Mouse (Mus musculus): Measurements from ENCODE around the gene Klhl32. TPM values are rescaled to one million over a fixed set of nuclear protein-coding genes. Genes with fewer than 3 reads are reported as not detected.
A peak's percentile ranks its signal among the peaks of the same experiment; 100 is the strongest.
"Not testable (repeated sequence)": the region's sequence is repeated elsewhere in the genome, so short reads cannot be mapped to it uniquely, and the experiment has no call there.

Klhl32 gene
- polyA plus RNA-seq, 1 experiment from 2014 or later, result 23.5 TPM

DNA sequence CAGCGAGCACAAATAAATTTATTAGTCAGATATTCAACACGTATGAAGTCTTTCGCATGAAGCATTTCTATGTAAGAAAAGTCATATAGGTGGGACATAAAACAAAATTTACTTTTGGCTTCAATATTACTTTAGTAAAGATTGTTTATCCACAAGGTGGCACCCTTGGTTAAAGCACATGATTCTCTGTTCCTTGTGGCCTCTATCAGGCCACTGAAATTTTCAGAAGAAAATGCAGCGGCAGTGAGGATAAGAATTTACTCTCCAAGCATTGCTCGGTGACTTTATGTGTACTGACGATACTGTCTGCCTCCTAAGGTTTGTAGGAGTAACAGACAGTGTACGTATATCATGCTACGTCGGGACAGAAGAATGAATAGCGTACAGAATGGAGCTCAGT is 136.6 kb downstream of the Klhl32 start:
- Histone ChIP-seq H3K27me3 (no peaks in the 10 kb centered on the region), H3K4me3 (no peak overlapping the region), H3K4me1 (replicated peaks) (peaks cover 10% of the 10 kb centered on the region), H3K9me3 (no peaks in the 10 kb centered on the region), H3K4me2 (no peak overlapping the region), H3K36me3 (no peaks in the 10 kb centered on the region), H3K9ac (no peak overlapping the region), H3K27ac (replicated peaks) (no peak overlapping the region)
- no peak for ATAC-seq (ENCODE audit: low read depth)
- WGBS, result 75% methylated on average over 10 of the region's 10 CpGs

DNA sequence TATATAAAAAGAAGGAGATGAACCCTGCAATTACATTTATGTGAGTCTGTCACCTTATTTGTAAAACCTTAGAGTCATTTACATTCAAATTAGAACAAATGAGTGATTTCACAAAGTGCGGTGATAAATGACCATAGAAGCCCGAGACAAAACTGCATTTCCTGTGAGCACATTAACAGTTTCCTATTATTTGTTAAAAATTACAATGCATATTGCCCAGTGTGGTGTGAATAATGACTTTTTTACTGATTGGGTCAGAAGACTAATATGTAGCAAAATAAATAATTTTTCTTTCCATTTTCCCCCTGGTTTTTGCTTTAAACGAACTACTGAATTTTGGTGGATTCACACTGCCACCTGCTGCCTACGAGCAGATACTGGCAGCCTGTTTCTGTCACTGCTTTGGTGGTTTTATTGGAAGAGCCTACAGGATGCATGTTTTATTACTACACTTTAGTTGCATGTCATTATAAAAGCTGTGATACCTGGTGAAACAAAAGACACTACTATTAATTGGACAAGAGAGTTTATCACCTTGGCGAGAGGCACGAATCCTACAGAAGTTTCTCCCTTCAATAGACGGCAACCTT is 152.3 kb downstream of the Klhl32 start:
- H3K4me1 ChIP-seq (replicated peaks), result no peaks in the 10 kb centered on the region
- H3K9ac ChIP-seq, result no peak overlapping the region
- H3K4me2 ChIP-seq, result no peak overlapping the region; the same call in 1 of the 2 replicates
- 52% methylated on average over 7 of the region's 7 CpGs for WGBS
- no peak overlapping the region for H3K27ac ChIP-seq (replicated peaks)
- no peak overlapping the region for H3K4me3 ChIP-seq
- H3K9me3 ChIP-seq, result no peaks in the 10 kb centered on the region
- H3K27me3 ChIP-seq, result no peaks in the 10 kb centered on the region
- H3K36me3 ChIP-seq, result no peaks in the 10 kb centered on the region
- 0 out of 2 replicates have a peak, but pooled peaks have one; percentile 15 for ATAC-seq (ENCODE audit: low read depth)

DNA sequence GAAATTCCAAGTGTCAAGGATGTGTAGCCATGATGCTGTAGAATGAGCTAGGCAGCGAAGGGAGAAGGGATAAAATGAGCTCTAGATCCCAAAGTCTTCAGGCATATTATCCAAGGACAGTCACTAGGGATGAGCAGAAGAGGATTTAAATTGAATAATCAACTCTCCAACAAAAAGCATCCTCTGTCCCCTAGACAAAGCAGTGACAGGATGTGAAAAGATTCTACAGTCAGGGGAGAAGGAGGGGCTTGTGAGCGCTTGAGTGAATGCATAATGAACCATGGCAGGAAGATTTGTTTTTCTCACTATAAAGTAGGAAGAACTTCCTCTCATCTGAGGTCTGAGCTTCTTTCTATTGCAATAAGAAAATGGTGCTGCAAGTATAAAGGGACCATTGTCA is 170.8 kb downstream of the Klhl32 start:
- 51% methylated on average over 2 of the region's 2 CpGs for WGBS
- Histone ChIP-seq H3K4me2 (no peak overlapping the region), H3K4me3 (no peak overlapping the region), H3K4me1 (replicated peaks) (no peaks in the 10 kb centered on the region; the same call in 1 of the 2 replicates), H3K9me3 (no peaks in the 10 kb centered on the region), H3K36me3 (no peaks in the 10 kb centered on the region), H3K27me3 (no peaks in the 10 kb centered on the region), H3K9ac (no peak overlapping the region), H3K27ac (replicated peaks) (no peak overlapping the region)
- ATAC-seq (ENCODE audit: low read depth), result no peak

GRCm38 (mm10) chr4:24670007-24670406 is 180.9 kb downstream of the Klhl32 start:
- 88% methylated on average over 10 of the region's 10 CpGs for WGBS
- ATAC-seq (ENCODE audit: low read depth), result no peak

DNA sequence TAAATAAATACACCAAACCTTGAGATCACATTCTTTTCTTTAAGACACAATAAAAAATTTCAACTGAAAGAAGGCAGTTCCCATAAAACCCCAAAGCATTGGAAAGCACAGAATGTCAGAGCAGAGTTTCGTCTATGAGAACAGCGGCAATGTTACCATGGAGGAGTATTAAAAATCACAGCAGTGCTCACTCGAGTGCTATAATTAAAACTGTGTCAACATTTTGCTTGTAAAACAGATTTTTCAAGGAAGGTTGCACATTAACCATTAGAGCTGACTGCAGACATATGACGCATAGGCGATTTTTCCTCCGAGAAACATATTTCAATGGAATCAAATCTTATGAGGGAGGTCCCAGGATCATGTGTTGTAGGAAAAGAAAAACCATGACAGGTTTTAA is 191.7 kb downstream of the Klhl32 start:
- Histone ChIP-seq H3K4me3 (no peak overlapping the region), H3K27ac (replicated peaks) (no peak overlapping the region), H3K4me2 (no peak overlapping the region), H3K27me3 (no peaks in the 10 kb centered on the region), H3K36me3 (no peaks in the 10 kb centered on the region), H3K9ac (no peak overlapping the region), H3K4me1 (replicated peaks) (no peaks in the 10 kb centered on the region), H3K9me3 (no peaks in the 10 kb centered on the region)
- 69% methylated on average over 6 of the region's 6 CpGs for WGBS
- ATAC-seq (ENCODE audit: low read depth), result no peak

More at GRCm38 (mm10) chr4:24670007-24670406, 180.9 kb downstream of the Klhl32 start:
- Histone ChIP-seq H3K9me3 (no peaks in the 10 kb centered on the region), H3K27ac (replicated peaks) (no peak overlapping the region), H3K27me3 (no peaks in the 10 kb centered on the region), H3K4me3 (no peak overlapping the region), H3K4me1 (replicated peaks) (no peaks in the 10 kb centered on the region), H3K4me2 (no peak overlapping the region), H3K9ac (no peak overlapping the region), H3K36me3 (no peaks in the 10 kb centered on the region)

GRCm38 (mm10) chr4:24644735-24645134 is 206.2 kb downstream of the Klhl32 start:
- not testable (repeated sequence) for H3K27me3 ChIP-seq; H3K9me3 ChIP-seq; H3K4me2 ChIP-seq; H3K4me3 ChIP-seq; H3K27ac ChIP-seq (replicated peaks); H3K4me1 ChIP-seq (replicated peaks); H3K36me3 ChIP-seq; ATAC-seq (ENCODE audit: low read depth); H3K9ac ChIP-seq
- WGBS, result 98% methylated on average over 6 of the region's 8 CpGs

DNA sequence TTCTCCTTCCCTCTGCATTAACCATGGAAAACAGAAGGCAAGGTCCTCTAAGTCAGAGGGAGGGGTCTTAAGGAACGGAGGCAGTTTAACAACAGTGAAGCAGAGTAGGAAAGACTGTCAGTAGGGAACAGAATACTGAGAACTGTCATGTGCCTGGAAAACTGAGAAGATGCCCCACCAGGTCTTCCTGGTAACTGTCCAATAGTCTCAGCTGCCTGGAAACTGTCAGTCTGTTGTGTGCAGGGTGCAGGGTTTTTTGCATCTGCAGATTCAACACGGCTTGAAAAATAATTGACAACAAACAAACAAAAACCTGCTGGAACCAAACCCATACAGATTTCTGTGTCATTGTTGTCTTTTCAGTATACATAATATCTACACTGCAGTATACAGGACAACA is 208.6 kb downstream of the Klhl32 start:
- Histone ChIP-seq H3K9me3 (no peaks in the 10 kb centered on the region), H3K4me3 (no peak overlapping the region), H3K27me3 (no peaks in the 10 kb centered on the region), H3K36me3 (no peaks in the 10 kb centered on the region), H3K4me1 (replicated peaks) (no peaks in the 10 kb centered on the region), H3K27ac (replicated peaks) (no peak overlapping the region), H3K9ac (no peak overlapping the region), H3K4me2 (no peak overlapping the region)
- 87% methylated on average over 2 of the region's 2 CpGs for WGBS
- no peak for ATAC-seq (ENCODE audit: low read depth)

DNA sequence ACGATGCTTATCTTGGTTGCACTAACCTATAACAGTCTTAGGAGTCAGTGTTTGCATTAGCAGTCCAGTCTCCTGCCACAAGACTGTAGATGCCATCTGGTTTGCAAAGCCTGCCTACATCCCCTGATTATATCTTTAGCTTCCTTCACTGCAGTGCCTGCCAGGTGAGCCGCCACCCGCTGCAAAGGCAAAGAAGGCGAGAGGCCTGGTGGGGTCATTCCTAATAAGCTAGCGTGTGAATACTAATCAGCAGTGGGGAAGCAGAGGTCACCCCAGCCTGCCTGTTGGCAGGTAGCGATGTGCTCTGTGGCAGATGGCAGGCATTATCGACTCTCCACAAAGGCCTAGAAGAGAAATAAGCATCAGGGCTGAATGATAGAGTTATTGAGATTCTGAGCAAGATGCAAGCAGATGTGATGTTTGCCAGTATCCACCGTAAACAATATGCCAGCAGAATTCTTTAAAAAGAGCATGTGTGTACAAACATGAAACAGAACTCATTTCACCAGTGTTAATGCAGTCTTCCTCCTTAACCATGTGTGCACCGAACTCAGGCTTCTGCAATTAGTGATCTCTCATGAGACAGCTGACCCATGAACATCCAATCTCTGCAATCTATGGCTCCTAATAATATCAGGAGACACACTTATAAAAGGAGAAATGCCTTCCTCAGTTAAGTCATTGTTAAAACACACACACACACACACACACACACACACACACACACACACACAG is 219.6 kb downstream of the Klhl32 start:
- Histone ChIP-seq H3K27ac (replicated peaks) (peak overlapping the region; percentile 30; the same call in 1 of the 2 replicates), H3K4me1 (replicated peaks) (0 out of 2 replicates have a peak, but pooled peaks cover 2% of the 10 kb centered on the region), H3K36me3 (no peaks in the 10 kb centered on the region), H3K27me3 (no peaks in the 10 kb centered on the region), H3K4me2 (no peak overlapping the region), H3K9me3 (no peaks in the 10 kb centered on the region), H3K4me3 (no peak overlapping the region), H3K9ac (no peak overlapping the region)
- peak; percentile 32; the same call in 1 of the 2 replicates for ATAC-seq (ENCODE audit: low read depth)
- WGBS, result 70% methylated on average over 9 of the region's 9 CpGs

DNA sequence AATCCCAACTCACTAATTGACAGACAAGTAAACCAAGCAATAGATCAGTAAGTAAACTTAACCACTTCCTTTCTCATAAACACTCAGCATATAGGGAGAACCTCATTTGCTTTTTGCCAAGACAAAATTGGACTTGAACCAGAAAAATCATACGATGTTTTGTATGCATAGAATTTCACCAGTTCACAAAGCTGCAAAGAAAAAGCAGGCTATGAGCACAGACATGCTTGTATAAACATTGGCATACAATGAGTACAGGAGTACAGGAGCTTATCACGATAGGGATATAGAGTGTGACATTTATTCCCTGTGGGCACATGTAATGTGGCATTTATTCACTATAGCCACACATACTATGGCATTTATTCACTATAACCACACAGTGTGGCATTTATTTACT is 220.5 kb downstream of the Klhl32 start:
- 0 out of 2 replicates have a peak, but pooled peaks cover 2% of the 10 kb centered on the region for H3K4me1 ChIP-seq (replicated peaks)
- H3K36me3 ChIP-seq, result no peaks in the 10 kb centered on the region
- no peak overlapping the region for H3K9ac ChIP-seq
- H3K4me2 ChIP-seq, result no peak overlapping the region
- WGBS, result 87% methylated on average over 2 of the region's 2 CpGs
- H3K27ac ChIP-seq (replicated peaks), result no peak overlapping the region
- no peak for ATAC-seq (ENCODE audit: low read depth)
- H3K9me3 ChIP-seq, result no peaks in the 10 kb centered on the region
- no peak overlapping the region for H3K4me3 ChIP-seq
- H3K27me3 ChIP-seq, result no peaks in the 10 kb centered on the region

GRCm38 (mm10) chr4:24627871-24628270 is 223.1 kb downstream of the Klhl32 start:
- H3K4me2 ChIP-seq, result no peak overlapping the region
- no peak overlapping the region for H3K9ac ChIP-seq
- H3K4me1 ChIP-seq (replicated peaks), result 0 out of 2 replicates have a peak, but pooled peaks cover 2% of the 10 kb centered on the region
- H3K4me3 ChIP-seq, result no peak overlapping the region
- H3K27me3 ChIP-seq, result no peaks in the 10 kb centered on the region
- H3K27ac ChIP-seq (replicated peaks), result no peak overlapping the region
- H3K9me3 ChIP-seq, result no peaks in the 10 kb centered on the region
- 81% methylated on average over 1 of the region's 1 CpGs for WGBS
- no peaks in the 10 kb centered on the region for H3K36me3 ChIP-seq
- ATAC-seq (ENCODE audit: low read depth), result no peak

DNA sequence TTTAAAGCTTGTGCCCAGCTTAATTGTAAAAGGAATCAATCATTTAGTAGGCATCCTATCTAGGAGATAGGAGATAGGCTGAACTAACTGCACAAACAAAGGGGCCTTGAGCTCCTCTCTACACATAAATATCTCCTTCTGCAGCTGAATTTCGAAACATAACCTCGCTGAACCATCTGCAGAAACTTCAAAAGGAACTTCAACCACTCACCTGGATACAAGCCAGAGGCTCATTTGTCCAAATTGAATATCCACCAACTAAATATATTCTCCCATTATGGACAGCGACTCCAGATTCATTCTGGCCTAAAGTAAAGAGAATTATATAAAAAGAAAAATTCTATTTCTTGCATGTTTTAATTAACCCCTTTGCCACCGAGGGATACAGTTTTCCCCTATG is 224.2 kb downstream of the Klhl32 start:
- Histone ChIP-seq H3K27me3 (no peaks in the 10 kb centered on the region), H3K27ac (replicated peaks) (no peak overlapping the region), H3K4me2 (no peak overlapping the region), H3K9ac (no peak overlapping the region), H3K36me3 (no peaks in the 10 kb centered on the region), H3K4me1 (replicated peaks) (0 out of 2 replicates have a peak, but pooled peaks cover 2% of the 10 kb centered on the region), H3K4me3 (no peak overlapping the region), H3K9me3 (no peaks in the 10 kb centered on the region)
- 78% methylated on average over 4 of the region's 4 CpGs for WGBS
- ATAC-seq (ENCODE audit: low read depth), result no peak

- no peaks in the 10 kb centered on the region for H3K27me3 ChIP-seq
- no peak for ATAC-seq (ENCODE audit: low read depth)
- H3K4me1 ChIP-seq (replicated peaks), result no peaks in the 10 kb centered on the region
- no peak overlapping the region for H3K4me3 ChIP-seq
- H3K9ac ChIP-seq, result no peak overlapping the region
- H3K27ac ChIP-seq (replicated peaks), result no peak overlapping the region
- no peak overlapping the region for H3K4me2 ChIP-seq
- no peaks in the 10 kb centered on the region for H3K36me3 ChIP-seq
- no peaks in the 10 kb centered on the region for H3K9me3 ChIP-seq
- WGBS, result 83% methylated on average over 13 of the region's 13 CpGs
These were observed 224.9 kb downstream of the Klhl32 start for GRCm38 (mm10) chr4:24625951-24626584.
